ENCODE assay signal across 11 mouse cellular contexts in genomic region chr4:63066796-63067195, GRCm38 (mm10).
"Had no signal": no experiment of that assay in that cellular context is flagged by ENCODE, and none has a peak within 500 bp of the region (broad histone marks: within the 10 kb centered on the region; RNA-seq: fewer than 3 reads in every experiment).

No protein-coding gene starts in this region.

- ATAC-seq: hindbrain, postnatal 0 days; liver, postnatal 0 days; midbrain, embryonic 16.5 days had no signal

- H3K27ac ChIP-seq: hindbrain, postnatal 0 days; limb, embryonic 12.5 days; liver, embryonic 13.5 days; midbrain, embryonic 12.5 days; neural tube, embryonic 13.5 days had no signal

- H3K4me2 ChIP-seq: limb, embryonic 12.5 days; liver, embryonic 13.5 days; midbrain, embryonic 12.5 days; neural tube, embryonic 13.5 days had no signal

- H3K4me3 ChIP-seq: limb, embryonic 12.5 days; liver, embryonic 13.5 days; midbrain, embryonic 12.5 days; neural tube, embryonic 13.5 days had no signal

- H3K4me1 ChIP-seq: liver, embryonic 13.5 days; midbrain, embryonic 12.5 days; neural tube, embryonic 13.5 days had no signal

- H3K9me3 ChIP-seq: limb, embryonic 12.5 days; liver, embryonic 13.5 days; midbrain, embryonic 12.5 days; neural tube, embryonic 13.5 days had no signal

- H3K36me3 ChIP-seq: liver, embryonic 13.5 days had no signal

- H3K27me3 ChIP-seq: limb, embryonic 12.5 days; liver, embryonic 13.5 days; midbrain, embryonic 12.5 days; neural tube, embryonic 13.5 days had no signal

- H3K9ac ChIP-seq: limb, embryonic 12.5 days; liver, embryonic 13.5 days; liver, postnatal 0 days; midbrain, embryonic 12.5 days; neural tube, embryonic 13.5 days had no signal

- DNase-seq: liver; liver, embryonic 13.5 days; liver, postnatal 0 days; retina, postnatal 1 day; right cerebral cortex, postnatal 4 days; spleen, adult 18-20 months had no signal
